Mouse (Mus musculus): ENCODE data around the gene Slc34a3. TPM values are rescaled to one million over a fixed set of nuclear protein-coding genes. Genes with fewer than 3 reads are reported as not detected.

Slc34a3 gene
- polyA plus RNA-seq, 1 experiment from 2014 or later: 34.0 TPM

- no peaks in the 10 kb centered on the region for H3K9me3 ChIP-seq (ENCODE audit: control insufficient read depth)
- ATAC-seq: no peak
- peaks cover 18% of the 10 kb centered on the region for H3K4me1 ChIP-seq (replicated peaks; ENCODE audit: control insufficient read depth, insufficient read depth, low read length)
- H3K36me3 ChIP-seq (ENCODE audit: control insufficient read depth, insufficient read depth): no peaks in the 10 kb centered on the region
- H3K4me2 ChIP-seq (replicated peaks; ENCODE audit: low read depth): no peak overlapping the region
- H3K9ac ChIP-seq (ENCODE audit: low read depth, low read length): no peak overlapping the region
- no peaks in the 10 kb centered on the region for H3K27me3 ChIP-seq (replicated peaks; ENCODE audit: control insufficient read depth, insufficient read depth, low read length)
- no peak overlapping the region for H3K4me3 ChIP-seq (ENCODE audit: low read depth, low read length)
- H3K27ac ChIP-seq (ENCODE audit: low read depth, low read length): no peak overlapping the region
- 94% methylated on average over 7 of the region's 7 CpGs for WGBS
- no peak for TF ChIP-seq CTCF (IDR thresholded peaks at IDR 0.05; ENCODE audit: low read depth)
Measured at GRCm38 (mm10) chr2:25230581-25230980, 3.6 kb downstream of the Slc34a3 start.

DNA sequence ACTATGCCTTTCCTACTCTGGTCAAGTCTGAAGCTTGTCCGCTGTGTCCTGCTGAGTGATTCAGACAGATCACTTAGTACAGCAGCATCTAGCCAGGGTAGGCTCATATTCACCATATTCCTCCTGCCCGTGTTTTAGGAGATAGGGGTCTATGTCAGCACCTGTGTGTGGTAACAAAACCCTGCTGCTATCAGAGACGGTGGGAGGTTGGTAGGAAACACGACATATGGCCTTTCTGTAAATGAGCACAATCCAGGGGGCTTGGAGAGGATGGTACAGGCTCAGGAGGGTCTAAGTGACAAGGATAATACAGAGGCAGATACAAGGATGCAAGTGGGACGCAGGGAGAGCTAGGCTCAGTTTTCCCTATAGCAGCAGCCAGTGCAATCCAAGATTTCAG, 4.6 kb downstream of the Slc34a3 start:
- no peak for ATAC-seq
- H3K4me3 ChIP-seq (ENCODE audit: low read depth, low read length): no peak overlapping the region
- TF ChIP-seq CTCF (IDR thresholded peaks at IDR 0.05; ENCODE audit: low read depth): no peak
- no peak overlapping the region for H3K4me2 ChIP-seq (replicated peaks; ENCODE audit: low read depth)
- no peaks in the 10 kb centered on the region for H3K36me3 ChIP-seq (ENCODE audit: control insufficient read depth, insufficient read depth)
- H3K9ac ChIP-seq (ENCODE audit: low read depth, low read length): no peak overlapping the region
- 89% methylated on average over 5 of the region's 5 CpGs for WGBS
- no peak overlapping the region for H3K27ac ChIP-seq (ENCODE audit: low read depth, low read length)
- H3K9me3 ChIP-seq (ENCODE audit: control insufficient read depth): no peaks in the 10 kb centered on the region
- H3K27me3 ChIP-seq (replicated peaks; ENCODE audit: control insufficient read depth, insufficient read depth, low read length): no peaks in the 10 kb centered on the region
- peaks cover 13% of the 10 kb centered on the region for H3K4me1 ChIP-seq (replicated peaks; ENCODE audit: control insufficient read depth, insufficient read depth, low read length)

GRCm38 (mm10) chr2:25228995-25229530, 5.1 kb downstream of the Slc34a3 start:
- TF ChIP-seq CTCF (IDR thresholded peaks at IDR 0.05; ENCODE audit: low read depth): no peak
- H3K9ac ChIP-seq (ENCODE audit: low read depth, low read length): peak overlapping the region; percentile 31; the same call in 1 of the 2 replicates
- 71% methylated on average over 6 of the region's 6 CpGs for WGBS

GRCm38 (mm10) chr2:25228431-25228889, 5.7 kb downstream of the Slc34a3 start:
- H3K36me3 ChIP-seq (ENCODE audit: control insufficient read depth, insufficient read depth): no peaks in the 10 kb centered on the region
- peak overlapping the region; percentile 78 for H3K27ac ChIP-seq (ENCODE audit: low read depth, low read length)
- H3K4me2 ChIP-seq (replicated peaks; ENCODE audit: low read depth): peak overlapping the region; percentile 41
- H3K9ac ChIP-seq (ENCODE audit: low read depth, low read length): peak overlapping the region; percentile 31; the same call in 1 of the 2 replicates
- ATAC-seq: peak; percentile 67
- peaks cover 11% of the 10 kb centered on the region for H3K4me1 ChIP-seq (replicated peaks; ENCODE audit: control insufficient read depth, insufficient read depth, low read length)
- no peaks in the 10 kb centered on the region for H3K27me3 ChIP-seq (replicated peaks; ENCODE audit: control insufficient read depth, insufficient read depth, low read length)
- under 1% methylated on average over 7 of the region's 7 CpGs for WGBS
- peak overlapping the region; percentile 9; the same call in 1 of the 2 replicates for H3K4me3 ChIP-seq (ENCODE audit: low read depth, low read length)
- no peaks in the 10 kb centered on the region for H3K9me3 ChIP-seq (ENCODE audit: control insufficient read depth)
- peak; percentile 77 for TF ChIP-seq CTCF (IDR thresholded peaks at IDR 0.05; ENCODE audit: low read depth)

More at GRCm38 (mm10) chr2:25228995-25229530, 5.1 kb downstream of the Slc34a3 start:
- no peaks in the 10 kb centered on the region for H3K27me3 ChIP-seq (replicated peaks; ENCODE audit: control insufficient read depth, insufficient read depth, low read length)
- no peak for ATAC-seq
- H3K4me3 ChIP-seq (ENCODE audit: low read depth, low read length): no peak overlapping the region
- H3K4me1 ChIP-seq (replicated peaks; ENCODE audit: control insufficient read depth, insufficient read depth, low read length): peaks cover 13% of the 10 kb centered on the region
- peak overlapping the region; percentile 78 for H3K27ac ChIP-seq (ENCODE audit: low read depth, low read length)
- H3K36me3 ChIP-seq (ENCODE audit: control insufficient read depth, insufficient read depth): no peaks in the 10 kb centered on the region
- peak overlapping the region; percentile 41 for H3K4me2 ChIP-seq (replicated peaks; ENCODE audit: low read depth)
- no peaks in the 10 kb centered on the region for H3K9me3 ChIP-seq (ENCODE audit: control insufficient read depth)

- Histone ChIP-seq H3K27me3 (replicated peaks; ENCODE audit: control insufficient read depth, insufficient read depth, low read length) (no peaks in the 10 kb centered on the region), H3K27ac (ENCODE audit: low read depth, low read length) (no peak overlapping the region), H3K9me3 (ENCODE audit: control insufficient read depth) (no peaks in the 10 kb centered on the region), H3K4me3 (ENCODE audit: low read depth, low read length) (no peak overlapping the region), H3K9ac (ENCODE audit: low read depth, low read length) (no peak overlapping the region), H3K4me2 (replicated peaks; ENCODE audit: low read depth) (no peak overlapping the region), H3K36me3 (ENCODE audit: control insufficient read depth, insufficient read depth) (no peaks in the 10 kb centered on the region), H3K4me1 (replicated peaks; ENCODE audit: control insufficient read depth, insufficient read depth, low read length) (peaks cover 9% of the 10 kb centered on the region; the same call in 1 of the 2 replicates)
- TF ChIP-seq CTCF (IDR thresholded peaks at IDR 0.05; ENCODE audit: low read depth): no peak
- ATAC-seq: no peak
- WGBS: 94% methylated on average over 4 of the region's 4 CpGs
Measured at GRCm38 (mm10) chr2:25227406-25227805, 6.8 kb downstream of the Slc34a3 start.

DNA sequence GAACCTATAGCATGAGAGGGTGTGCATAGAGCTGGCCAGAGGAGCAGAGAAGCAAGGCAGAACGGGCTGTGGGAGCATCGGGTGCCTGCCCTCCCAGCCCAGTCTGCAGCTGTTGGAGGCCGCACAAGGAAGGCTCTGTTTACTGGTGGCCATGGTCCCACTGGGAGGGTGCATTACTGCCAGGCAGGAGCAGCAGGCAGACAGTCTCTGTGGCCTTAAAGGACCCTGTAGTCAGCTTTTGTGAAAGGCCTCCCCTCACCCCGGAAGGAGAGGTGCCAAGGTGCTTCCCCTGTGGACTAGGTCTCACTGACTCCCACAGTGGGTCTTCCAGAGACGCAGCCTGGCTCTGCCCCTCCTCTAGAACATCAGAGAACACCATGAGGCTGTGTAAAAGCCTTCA, 7.3 kb downstream of the Slc34a3 start:
- H3K9ac ChIP-seq (ENCODE audit: low read depth, low read length): no peak overlapping the region
- H3K4me1 ChIP-seq (replicated peaks; ENCODE audit: control insufficient read depth, insufficient read depth, low read length): peaks cover 9% of the 10 kb centered on the region; the same call in 1 of the 2 replicates
- no peaks in the 10 kb centered on the region for H3K27me3 ChIP-seq (replicated peaks; ENCODE audit: control insufficient read depth, insufficient read depth, low read length)
- no peak overlapping the region for H3K4me3 ChIP-seq (ENCODE audit: low read depth, low read length)
- no peak for TF ChIP-seq CTCF (IDR thresholded peaks at IDR 0.05; ENCODE audit: low read depth)
- H3K36me3 ChIP-seq (ENCODE audit: control insufficient read depth, insufficient read depth): peaks cover 5% of the 10 kb centered on the region; the same call in 1 of the 2 replicates
- ATAC-seq: no peak
- H3K27ac ChIP-seq (ENCODE audit: low read depth, low read length): no peak overlapping the region
- WGBS: 74% methylated on average over 5 of the region's 5 CpGs
- H3K9me3 ChIP-seq (ENCODE audit: control insufficient read depth): no peaks in the 10 kb centered on the region
- no peak overlapping the region for H3K4me2 ChIP-seq (replicated peaks; ENCODE audit: low read depth)

All from intestine, postnatal 0 days (tissue).